ENCODE assay signal across 19 mouse cellular contexts in the genomic region with DNA sequence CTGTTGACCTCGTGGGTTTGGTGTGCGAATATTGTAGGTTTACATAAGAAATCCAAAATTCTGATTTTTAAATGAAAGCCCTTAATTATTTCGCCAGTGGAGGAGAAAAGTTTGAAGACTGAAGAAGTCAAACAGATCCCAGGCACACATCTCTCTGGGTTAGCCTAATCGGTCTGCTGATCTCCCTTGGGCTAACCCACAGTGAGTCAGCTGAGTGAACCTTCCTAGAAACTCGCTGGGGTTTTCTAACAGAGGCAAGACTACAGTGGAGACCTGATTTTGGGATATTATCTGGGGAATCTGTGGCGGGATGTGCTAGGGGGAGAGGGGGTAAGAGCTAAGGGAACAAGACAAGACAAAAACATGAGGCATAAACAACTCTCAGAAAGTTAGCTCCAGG. TPM values are rescaled to one million over a fixed set of nuclear protein-coding genes. Genes with fewer than 3 reads are reported as not detected.
"Had no signal": no experiment of that assay in that cellular context is flagged by ENCODE, and none has a peak within 500 bp of the region (broad histone marks: within the 10 kb centered on the region; RNA-seq: fewer than 3 reads in every experiment).

No protein-coding gene starts in this region.

- H3K36me3 ChIP-seq: limb, embryonic 13.5 days; midbrain, embryonic 10.5 days; neural tube, embryonic 13.5 days; stomach, embryonic 15.5 days had no signal

- H3K4me2 ChIP-seq: limb, embryonic 13.5 days; liver, embryonic 11.5 days; lung, embryonic 14.5 days; neural tube, embryonic 13.5 days; stomach, embryonic 15.5 days had no signal

- H3K27ac ChIP-seq: kidney, postnatal 0 days; limb, embryonic 13.5 days; midbrain, embryonic 10.5 days; neural tube, embryonic 13.5 days; stomach, embryonic 15.5 days had no signal

- H3K9ac ChIP-seq: limb, embryonic 13.5 days; lung, embryonic 14.5 days; neural tube, embryonic 13.5 days; stomach, embryonic 15.5 days had no signal

- H3K9me3 ChIP-seq: limb, embryonic 13.5 days; midbrain, embryonic 10.5 days; neural tube, embryonic 13.5 days; stomach, embryonic 15.5 days had no signal

- H3K4me3 ChIP-seq: limb, embryonic 13.5 days; midbrain, embryonic 10.5 days; neural tube, embryonic 13.5 days; stomach, embryonic 15.5 days had no signal

- DNase-seq: kidney, adult 9 months; kidney, postnatal 36 days; left cerebral cortex, postnatal 4 days; lung, embryonic 14.5 days; lung, postnatal 10 days; lung, postnatal 4 days; midbrain, embryonic 14.5 days; retina, postnatal 1 day; right cerebral cortex, postnatal 14 days; thymus, postnatal 4 days had no signal

- H3K27me3 ChIP-seq: neural tube, embryonic 13.5 days; stomach, embryonic 15.5 days had no signal

- H3K4me1 ChIP-seq: stomach, embryonic 15.5 days had no signal

RNA-seq across cellular contexts. Expression of gene Sult6b2, which starts 5.9 kb away (rescaled TPM):
- total RNA-seq: left cerebral cortex, adult 18-20 months; monocyte, adult 5-6 weeks had no signal
- polyA plus RNA-seq: kidney, postnatal 0 days; limb, embryonic 13.5 days; lung, embryonic 14.5 days; midbrain, embryonic 10.5 days; midbrain, embryonic 14.5 days; spleen, adult 2 months had no signal
